Mouse (Mus musculus): ENCODE data around the gene Cd6.

The Cd6 gene

GRCm38 (mm10) chr19:10829436-10830175 lies at the start of gene Cd6:
Gene Cd6, minus strand, starts transcription at chr19:10830058.
- DNase-seq (ENCODE audit: low spot score): no peak

GRCm38 (mm10) chr19:10878201-10878837 lies 48.5 kb upstream of the Cd6 start:
- DNase-seq (ENCODE audit: low spot score): no peak

- no peak for DNase-seq (ENCODE audit: low spot score)
Measured at GRCm38 (mm10) chr19:10871328-10871961, 41.6 kb upstream of the Cd6 start.

GRCm38 (mm10) chr19:10870676-10871075 lies 40.8 kb upstream of the Cd6 start:
- DNase-seq (ENCODE audit: low spot score): no peak

- no peak for DNase-seq (ENCODE audit: low spot score)
Measured at GRCm38 (mm10) chr19:10869886-10870527, 40.1 kb upstream of the Cd6 start, which contains the start of gene Tmem132a. Gene Tmem132a, minus strand, starts transcription at chr19:10869940.

- peak; percentile 67 for DNase-seq (ENCODE audit: low spot score)
Measured at GRCm38 (mm10) chr19:10869241-10869885, 39.5 kb upstream of the Cd6 start.

- no peak for DNase-seq (ENCODE audit: low spot score)
Measured at GRCm38 (mm10) chr19:10868623-10869141, 38.8 kb upstream of the Cd6 start.

GRCm38 (mm10) chr19:10867946-10868622 lies 38.2 kb upstream of the Cd6 start:
- DNase-seq (ENCODE audit: low spot score): no peak

- no peak for DNase-seq (ENCODE audit: low spot score)
Measured at GRCm38 (mm10) chr19:10866351-10866750, 36.5 kb upstream of the Cd6 start.

GRCm38 (mm10) chr19:10860072-10860497 lies 30.2 kb upstream of the Cd6 start:
- DNase-seq (ENCODE audit: low spot score): no peak

GRCm38 (mm10) chr19:10856520-10856919 lies 26.7 kb upstream of the Cd6 start:
- no peak for DNase-seq (ENCODE audit: low spot score)

- no peak for DNase-seq (ENCODE audit: low spot score)
Measured at GRCm38 (mm10) chr19:10855422-10855821, 25.6 kb upstream of the Cd6 start.

GRCm38 (mm10) chr19:10847311-10848087 lies 17.6 kb upstream of the Cd6 start:
- no peak for DNase-seq (ENCODE audit: low spot score)

- no peak for DNase-seq (ENCODE audit: low spot score)
Measured at GRCm38 (mm10) chr19:10846150-10846549, 16.3 kb upstream of the Cd6 start.

GRCm38 (mm10) chr19:10845454-10845853 lies 15.6 kb upstream of the Cd6 start:
- no peak for DNase-seq (ENCODE audit: low spot score)

- no peak for DNase-seq (ENCODE audit: low spot score)
Measured at GRCm38 (mm10) chr19:10844206-10844605, 14.3 kb upstream of the Cd6 start.

GRCm38 (mm10) chr19:10842914-10843313 lies 13.1 kb upstream of the Cd6 start:
- DNase-seq (ENCODE audit: low spot score): no peak

- no peak for DNase-seq (ENCODE audit: low spot score)
Measured at GRCm38 (mm10) chr19:10841721-10842626, 12.1 kb upstream of the Cd6 start.

Measured in ovary, postnatal 14 days (tissue).